Mouse (Mus musculus) A20 (cell line): Measurements from ENCODE around the gene Ripor3.
"Not testable (repeated sequence)": the region's sequence is repeated elsewhere in the genome, so short reads cannot be mapped to it uniquely, and the experiment has no call there.

ENCODE experiments used
- DNase-seq: peaks from one replicate; pipeline ENCODE4 v3.0.0-alpha.2; 2011; ENCODE audit warnings: low read depth, low spot score

Gene Ripor3

DNA sequence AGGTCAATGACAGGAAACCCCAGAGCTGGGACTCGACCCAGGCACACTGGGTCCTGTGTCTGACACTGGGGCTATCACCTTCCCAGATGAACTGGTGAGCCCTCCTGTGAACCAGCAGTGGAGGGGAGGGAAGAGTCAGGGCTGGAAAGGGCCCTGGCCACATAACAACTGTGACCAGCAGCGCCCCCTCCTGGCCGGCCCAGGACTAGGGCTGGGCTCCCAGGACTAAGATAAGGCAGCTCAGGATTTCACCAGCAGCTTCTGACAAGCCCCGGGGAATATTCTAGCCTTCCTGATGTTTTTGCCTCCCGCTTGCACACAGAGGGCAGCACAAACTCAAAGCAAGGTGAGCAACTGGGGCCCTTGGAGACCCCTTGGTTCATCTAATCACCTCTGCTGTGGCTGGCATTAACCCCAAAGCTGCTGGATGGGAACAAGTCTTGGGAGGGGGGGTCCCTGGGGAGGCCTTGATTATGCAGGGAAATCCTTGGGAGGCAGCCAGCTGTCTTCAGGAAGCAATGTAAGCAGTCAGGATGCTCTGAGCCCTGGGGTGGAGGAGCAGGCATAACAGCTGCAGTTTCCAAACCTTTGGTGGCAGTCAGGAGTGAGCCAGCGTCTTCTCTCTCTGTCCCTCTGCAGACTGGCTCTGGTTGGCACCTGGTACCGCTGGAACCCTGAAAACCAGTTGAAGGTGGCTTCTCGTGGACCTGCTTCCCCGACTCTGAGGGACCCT lies at the start of gene Ripor3:
Gene Ripor3, minus strand, starts transcription at position 683 of the 733 bp plus-strand sequence.
- peak; percentile 70 for DNase-seq

DNA sequence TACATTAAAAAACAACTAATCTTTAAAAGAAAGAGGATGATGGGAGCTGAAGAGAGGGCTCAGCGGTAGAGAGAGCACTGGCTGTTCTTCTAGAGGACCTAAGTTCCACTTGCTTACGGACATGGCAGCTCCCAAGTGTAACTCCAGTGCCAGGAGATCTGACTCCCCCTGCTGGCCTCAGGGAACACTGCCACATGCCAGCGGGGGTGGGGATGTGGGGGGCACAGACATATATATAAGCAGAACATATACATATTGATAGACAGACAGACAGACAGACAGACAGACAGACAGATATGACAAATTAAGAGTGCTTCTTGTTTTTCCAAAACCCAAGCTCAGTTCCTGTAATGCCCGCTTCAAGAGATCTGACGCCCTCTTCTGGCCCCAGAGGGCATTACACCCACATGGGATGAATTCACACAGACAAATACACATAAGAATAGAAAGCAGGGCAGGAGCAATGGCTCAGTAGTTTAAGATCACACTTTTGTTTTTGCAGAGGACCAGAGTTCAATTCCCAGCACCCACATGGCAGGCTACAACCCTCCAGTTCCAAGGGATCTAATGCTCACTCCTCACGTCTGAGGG lies 48.9 kb upstream of the Ripor3 start:
- no peak for DNase-seq

DNA sequence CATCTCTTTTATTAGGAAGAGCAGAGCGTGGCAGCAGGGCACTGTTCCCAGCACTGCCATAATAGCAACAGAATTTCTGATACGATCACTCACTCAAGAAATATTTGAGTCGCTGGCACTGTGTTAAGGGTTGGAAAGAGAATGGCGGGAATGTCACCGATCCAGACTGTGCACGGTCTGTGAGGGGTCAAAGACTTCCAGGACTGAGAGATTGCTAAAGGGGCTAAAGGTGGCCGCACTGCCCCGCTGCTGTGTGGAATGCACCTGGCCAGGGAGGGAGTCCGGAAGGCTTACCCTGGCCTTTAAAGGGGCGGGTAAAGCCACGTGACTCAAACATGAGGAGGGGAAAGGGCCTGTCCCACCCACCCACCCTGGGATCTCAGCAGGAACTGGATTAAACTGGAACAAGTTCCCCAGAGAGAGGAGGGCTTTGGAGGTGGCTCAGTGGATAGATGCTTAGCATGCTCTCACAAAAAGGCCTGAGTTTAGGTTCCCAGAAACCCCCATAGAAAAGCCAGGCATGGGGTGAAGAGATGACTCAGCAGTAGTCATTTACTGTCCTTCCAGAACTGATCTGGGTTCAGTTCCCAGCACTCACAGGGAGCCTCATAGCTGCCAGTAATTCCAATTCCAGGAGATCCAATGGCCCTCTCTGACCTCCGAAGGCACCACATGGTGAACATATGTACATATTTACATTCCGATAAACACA lies 48.2 kb upstream of the Ripor3 start:
- no peak for DNase-seq

GRCm38 (mm10) chr2:168057876-168058275 lies 47.5 kb upstream of the Ripor3 start:
- DNase-seq = not testable (repeated sequence)

DNA sequence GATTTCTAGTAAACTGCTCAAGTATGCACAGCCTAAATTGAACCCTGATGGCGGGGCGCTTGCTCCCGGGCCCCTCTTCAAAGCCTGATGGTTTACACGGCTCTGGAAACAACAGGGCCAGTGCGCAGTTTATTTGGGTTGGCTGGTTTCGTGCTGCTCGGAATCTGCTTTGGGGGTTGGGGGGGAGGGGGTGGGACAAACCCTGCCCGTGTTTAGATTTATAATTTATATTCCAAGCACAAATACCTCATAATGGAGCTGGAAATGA lies 46.2 kb upstream of the Ripor3 start:
- no peak for DNase-seq

GRCm38 (mm10) chr2:168055910-168056665 lies 45.7 kb upstream of the Ripor3 start:
- no peak for DNase-seq

DNA sequence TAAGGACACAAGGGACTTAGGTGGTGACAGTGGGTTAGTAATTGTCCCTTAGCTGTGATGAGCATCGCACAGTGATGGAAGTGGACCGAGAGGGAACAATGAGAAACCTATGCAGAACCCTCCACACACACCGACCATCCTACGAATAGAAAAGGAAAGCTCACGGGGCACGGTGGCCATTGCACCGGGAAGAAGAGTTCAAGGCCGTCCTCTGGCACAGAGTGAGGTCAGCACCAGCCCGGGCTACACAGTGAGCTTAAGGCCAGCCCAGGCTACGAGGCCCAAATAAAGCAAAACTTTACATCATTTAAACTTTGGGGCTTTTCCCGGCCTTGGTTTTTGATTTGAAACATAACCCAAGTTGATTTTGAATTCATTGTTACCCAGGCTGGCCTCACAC lies 43.7 kb upstream of the Ripor3 start:
- DNase-seq = no peak

- peak; percentile 43 for DNase-seq
Measured at GRCm38 (mm10) chr2:168052689-168053088, 42.3 kb upstream of the Ripor3 start.

DNA sequence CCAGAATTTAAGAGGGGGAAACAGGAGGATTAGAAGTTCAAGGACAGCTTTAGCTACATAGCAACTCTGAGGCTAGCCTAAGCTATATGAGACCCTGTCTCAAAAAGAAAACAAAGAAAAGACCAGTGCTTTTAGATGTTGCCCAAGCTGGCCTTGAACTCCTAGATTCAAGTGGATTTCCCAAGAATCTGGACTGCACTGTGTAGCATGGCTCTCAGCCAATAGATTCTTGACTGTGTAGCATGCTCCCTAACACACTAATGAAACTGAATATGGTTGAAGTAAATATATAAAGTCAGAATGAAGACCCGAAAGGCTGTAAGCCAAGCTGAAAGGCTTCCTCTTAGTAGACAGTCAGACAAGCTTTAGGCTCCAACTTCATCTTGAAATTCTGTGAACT lies 41.7 kb upstream of the Ripor3 start:
- DNase-seq = no peak

GRCm38 (mm10) chr2:168050000-168050942 lies 39.9 kb upstream of the Ripor3 start:
- DNase-seq = no peak

DNA sequence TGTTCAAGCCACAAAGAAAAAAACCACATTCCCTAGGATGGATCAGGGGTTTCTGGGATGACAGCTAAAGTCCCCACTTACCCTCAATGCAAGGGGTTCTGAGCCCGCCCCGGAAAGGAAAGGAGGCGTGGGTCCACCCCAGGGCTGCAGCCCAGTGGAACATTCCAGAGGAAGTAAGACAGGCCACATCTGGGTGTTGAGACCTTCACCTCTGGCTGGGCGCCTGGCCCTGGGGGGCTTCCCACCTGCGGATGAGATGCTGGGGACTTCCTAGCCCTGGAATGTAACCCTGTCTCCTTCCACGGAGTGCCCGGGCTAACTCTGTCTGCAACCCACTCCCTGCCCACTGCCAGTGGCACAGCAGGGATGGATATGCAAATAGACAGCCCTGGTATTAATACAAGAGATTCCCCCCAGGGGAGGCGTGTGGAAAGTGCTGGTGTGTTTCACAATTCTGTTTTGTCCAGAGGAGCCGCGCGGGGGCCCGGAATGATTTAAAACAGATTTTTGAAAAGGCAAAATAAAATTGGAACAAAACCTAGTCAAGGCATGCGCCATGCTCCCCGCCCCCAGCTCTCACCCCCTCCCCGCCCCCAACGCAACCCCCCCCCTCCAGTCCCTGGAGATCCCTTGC lies 38.7 kb upstream of the Ripor3 start:
- no peak for DNase-seq

- DNase-seq = peak; percentile 29
Measured at GRCm38 (mm10) chr2:168046467-168046866, 36.0 kb upstream of the Ripor3 start.

GRCm38 (mm10) chr2:168045771-168046170 lies 35.4 kb upstream of the Ripor3 start:
- DNase-seq = no peak

GRCm38 (mm10) chr2:168045357-168045756 lies 34.9 kb upstream of the Ripor3 start:
- DNase-seq = no peak

DNA sequence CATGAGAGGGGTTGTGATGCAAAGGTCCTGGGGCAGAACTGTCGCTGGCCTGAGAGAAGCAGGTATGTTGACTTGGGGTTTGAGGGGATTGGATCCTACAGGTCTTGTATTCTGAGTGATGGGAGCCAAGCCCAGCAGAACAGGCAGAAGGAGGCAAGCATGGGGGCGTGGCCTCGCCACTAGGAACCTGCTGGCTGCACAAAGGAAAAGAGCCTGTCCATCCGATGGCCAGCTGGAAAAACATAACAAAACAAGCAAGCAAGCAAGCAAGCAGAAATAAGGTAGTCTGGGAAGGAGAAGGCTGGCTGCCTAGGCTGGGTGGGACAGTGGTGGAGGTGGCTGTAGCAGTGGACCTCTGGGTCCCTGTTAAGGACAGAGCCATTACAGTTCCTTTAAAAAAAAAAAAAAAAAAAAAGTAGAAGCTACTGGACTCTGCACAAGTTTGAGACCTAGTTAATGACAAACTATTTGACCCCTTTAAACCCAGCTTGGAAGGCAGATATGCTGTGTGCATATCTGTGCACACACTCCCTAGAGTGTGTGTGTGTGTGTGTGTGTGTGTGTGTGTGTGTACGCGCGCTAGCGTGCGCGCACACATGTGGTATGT lies 34.4 kb upstream of the Ripor3 start:
- no peak for DNase-seq

GRCm38 (mm10) chr2:168042019-168042418 lies 31.6 kb upstream of the Ripor3 start:
- no peak for DNase-seq

DNA sequence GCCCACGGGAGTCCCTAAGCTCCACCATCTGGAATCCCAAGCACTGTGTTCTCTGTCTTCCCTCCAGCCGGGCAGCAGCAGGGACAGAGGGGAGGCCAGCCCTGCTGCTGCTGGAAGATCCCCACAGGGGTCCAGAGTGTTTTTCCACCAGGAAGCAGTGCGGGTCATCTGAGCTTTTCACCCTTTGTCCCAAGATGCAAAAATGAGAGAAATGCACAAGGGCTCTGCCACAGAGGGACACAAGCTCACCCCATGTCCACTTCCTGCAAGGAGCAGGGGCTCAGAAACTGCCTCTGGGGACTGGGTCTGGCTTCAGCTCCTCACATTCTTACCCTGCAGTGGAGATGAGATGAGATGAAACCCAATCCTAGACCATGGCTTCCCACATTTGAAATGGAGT lies 30.3 kb upstream of the Ripor3 start:
- DNase-seq = no peak

DNA sequence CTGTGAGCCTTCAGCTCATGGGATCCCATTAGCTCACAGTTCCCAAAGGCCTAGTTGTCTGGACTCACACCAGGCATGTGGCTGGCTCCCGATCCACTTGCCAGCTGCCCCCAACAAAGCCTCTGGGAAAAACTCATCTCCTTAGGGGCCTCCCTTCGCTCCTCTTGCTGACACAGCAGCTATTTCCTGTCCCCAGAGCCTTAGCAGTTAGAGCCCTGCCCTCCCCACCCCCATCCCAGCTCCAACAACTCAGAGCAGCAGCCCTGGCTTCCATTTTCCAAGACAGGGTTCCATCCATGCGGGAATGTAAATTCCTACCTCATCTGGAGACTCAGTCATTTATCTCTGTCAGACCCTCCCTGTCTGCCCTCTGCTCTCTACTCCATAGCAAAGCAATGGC lies 26.6 kb upstream of the Ripor3 start:
- DNase-seq = no peak

GRCm38 (mm10) chr2:168035907-168036306 lies 25.5 kb upstream of the Ripor3 start:
- DNase-seq = no peak

- DNase-seq = no peak
Measured at GRCm38 (mm10) chr2:168033905-168034304, 23.5 kb upstream of the Ripor3 start.
